Mouse (Mus musculus): ENCODE measurements around the gene Rbm12. TPM values are rescaled to one million over a fixed set of nuclear protein-coding genes. Genes with fewer than 3 reads are reported as not detected.
"Not testable (repeated sequence)": the region's sequence is repeated elsewhere in the genome, so short reads cannot be mapped to it uniquely, and the experiment has no call there.

Gene Rbm12
- 22.5 and 29.3 TPM in 2 replicates for total RNA-seq (2017)

DNA sequence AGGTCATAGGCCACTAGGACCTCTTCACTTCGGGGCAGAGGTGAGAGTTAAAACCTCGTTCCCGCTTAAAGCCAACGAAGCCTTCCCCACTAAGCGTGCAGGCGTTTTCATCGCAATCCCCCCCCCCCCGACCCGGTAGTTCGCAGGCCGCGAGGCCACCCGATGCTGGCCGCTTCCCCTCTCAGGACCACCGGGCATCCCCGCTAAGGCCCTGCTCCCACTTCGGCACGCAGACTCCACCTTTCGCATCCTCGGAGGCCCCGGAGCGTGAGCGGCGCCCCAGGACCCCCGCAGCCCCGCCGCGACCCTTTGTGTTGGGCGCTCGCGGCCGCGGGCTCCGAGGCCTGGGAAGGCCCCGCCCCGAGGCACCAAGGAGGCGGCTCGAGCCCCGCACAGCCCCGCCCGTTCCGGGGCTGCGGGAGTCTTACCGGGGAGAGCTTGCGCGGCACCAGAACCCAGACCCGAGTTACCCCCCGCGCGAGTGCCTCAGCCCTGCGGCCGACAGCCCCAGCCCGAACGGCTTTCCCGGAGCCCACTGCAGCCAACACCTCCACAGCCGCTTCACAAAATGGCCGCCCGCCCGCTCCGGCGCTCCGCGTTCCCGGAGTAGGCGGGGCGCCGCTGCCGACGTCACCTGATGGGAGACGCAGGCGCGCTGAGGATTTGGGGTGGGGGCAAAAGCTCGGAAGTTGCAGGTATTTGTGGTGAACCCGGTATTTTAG is at the start of gene Rbm12, which contains the start of gene Cpne1:
Rbm12 (minus strand) TSS at position 621 of the 722 bp plus-strand sequence.
Cpne1 (minus strand) TSS at position 608 of the 722 bp plus-strand sequence.
- peak; percentile 95 for ATAC-seq (ENCODE audit: extremely low read depth, insufficient number of reproducible peaks, low FRiP score, poor library complexity, severe bottlenecking)

DNA sequence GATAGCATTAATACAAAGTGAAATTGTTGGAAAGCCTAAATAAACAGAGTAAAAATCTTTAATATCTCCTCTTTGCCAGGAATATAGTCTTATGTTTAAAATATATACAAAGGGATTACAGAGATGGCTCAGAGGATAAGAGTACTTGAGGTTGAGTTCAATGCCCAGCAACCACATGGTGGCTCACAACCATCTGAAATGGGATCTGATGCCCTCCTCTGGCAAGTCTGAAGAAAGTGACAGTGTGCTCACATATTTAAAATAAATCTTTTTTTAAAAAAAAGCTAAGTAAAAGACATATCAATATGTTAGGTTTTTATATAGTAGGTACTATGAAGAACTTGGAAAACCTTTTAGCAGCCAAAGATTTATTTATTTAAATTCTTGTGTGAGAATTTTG is 39.8 kb upstream of the Rbm12 start:
- no peak for ATAC-seq (ENCODE audit: extremely low read depth, insufficient number of reproducible peaks, low FRiP score, poor library complexity, severe bottlenecking)

DNA sequence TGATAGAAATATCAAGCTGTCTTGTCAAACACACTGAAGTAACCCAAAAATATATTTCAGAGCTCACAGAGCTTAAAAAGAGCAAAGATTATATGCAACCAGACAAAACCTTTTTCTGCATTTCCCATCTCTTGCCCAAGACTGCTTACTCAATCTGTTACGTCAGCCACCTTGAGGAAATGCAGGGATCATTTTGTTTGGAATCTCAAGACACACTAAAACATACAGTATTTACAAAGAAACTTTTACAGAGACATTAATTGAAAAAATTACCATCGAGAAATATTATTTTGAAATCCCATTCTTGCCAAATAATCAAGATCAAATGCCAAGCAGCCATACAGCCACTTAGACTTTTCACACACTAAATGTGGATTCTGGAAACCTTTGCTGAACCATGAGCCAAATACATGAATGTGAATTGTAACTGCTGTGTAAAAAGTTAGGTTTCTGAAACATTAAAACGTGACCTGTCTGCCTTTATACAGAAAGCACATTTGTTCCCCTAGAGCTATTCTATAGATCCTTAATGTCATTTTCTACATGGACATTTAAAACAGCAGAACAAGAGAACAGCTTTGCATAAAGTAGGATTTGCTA is 35.6 kb upstream of the Rbm12 start:
- ATAC-seq (ENCODE audit: extremely low read depth, insufficient number of reproducible peaks, low FRiP score, poor library complexity, severe bottlenecking): no peak

DNA sequence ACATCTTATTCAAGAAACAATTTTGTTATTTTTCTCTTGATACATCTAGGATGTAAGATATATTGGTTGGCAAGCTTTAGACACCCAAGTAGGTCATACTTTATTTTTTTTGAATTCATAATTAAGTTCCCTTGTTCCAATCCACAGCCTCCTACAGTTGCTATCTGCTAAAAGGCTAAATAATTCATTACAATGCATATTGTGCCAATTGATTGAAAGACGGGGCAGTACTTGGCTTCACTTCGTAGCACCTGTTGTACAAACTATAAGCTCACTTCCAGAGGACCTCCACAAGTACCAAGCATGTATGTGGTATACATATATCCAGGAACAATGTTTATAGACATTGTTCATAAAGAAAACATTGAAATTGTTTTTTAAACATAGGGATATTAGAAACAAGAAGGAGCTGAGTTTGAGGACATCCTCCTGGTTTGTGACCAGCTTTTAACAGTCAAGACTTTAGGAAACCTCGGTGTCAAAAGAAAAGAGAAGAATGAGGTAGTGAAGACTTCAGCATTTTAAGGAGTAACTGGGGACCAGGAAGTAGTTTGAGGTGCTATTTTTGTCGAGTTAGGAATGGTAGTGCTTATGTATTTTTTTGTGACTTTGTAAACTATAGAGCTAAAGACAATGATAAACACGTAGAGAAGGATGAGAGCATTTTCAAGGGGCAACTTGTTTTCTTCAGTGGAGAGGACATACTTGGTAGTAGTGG is 34.7 kb upstream of the Rbm12 start:
- no peak for ATAC-seq (ENCODE audit: extremely low read depth, insufficient number of reproducible peaks, low FRiP score, poor library complexity, severe bottlenecking)

DNA sequence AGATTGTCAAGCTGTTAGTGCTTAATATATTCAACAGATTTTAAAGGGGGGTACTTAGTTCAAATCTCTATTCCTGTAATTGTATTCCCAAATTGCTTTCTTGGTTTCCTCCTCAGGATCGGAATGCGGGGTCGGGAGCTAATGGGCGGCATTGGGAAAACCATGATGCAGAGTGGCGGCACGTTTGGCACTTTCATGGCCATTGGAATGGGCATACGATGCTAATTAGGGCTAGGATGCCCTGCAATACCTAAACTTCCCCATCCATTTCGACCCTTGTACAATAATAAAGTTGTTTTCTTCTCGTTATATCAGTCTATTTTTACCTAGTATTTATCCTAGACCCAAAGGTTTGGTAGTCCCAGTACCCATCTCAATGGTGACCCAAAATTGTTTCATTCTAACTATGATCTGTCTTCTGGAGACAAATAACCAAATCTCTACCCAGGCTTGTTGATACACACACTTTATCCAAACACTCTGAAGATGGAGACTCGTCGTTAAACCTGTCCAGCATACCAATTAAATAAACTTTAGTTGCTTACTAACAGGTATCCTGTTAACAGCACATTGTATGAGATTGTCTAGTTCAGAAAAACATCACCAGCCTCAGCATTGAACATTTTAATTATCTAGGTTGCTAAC is 33.8 kb upstream of the Rbm12 start:
- ATAC-seq (ENCODE audit: extremely low read depth, insufficient number of reproducible peaks, low FRiP score, poor library complexity, severe bottlenecking): no peak

DNA sequence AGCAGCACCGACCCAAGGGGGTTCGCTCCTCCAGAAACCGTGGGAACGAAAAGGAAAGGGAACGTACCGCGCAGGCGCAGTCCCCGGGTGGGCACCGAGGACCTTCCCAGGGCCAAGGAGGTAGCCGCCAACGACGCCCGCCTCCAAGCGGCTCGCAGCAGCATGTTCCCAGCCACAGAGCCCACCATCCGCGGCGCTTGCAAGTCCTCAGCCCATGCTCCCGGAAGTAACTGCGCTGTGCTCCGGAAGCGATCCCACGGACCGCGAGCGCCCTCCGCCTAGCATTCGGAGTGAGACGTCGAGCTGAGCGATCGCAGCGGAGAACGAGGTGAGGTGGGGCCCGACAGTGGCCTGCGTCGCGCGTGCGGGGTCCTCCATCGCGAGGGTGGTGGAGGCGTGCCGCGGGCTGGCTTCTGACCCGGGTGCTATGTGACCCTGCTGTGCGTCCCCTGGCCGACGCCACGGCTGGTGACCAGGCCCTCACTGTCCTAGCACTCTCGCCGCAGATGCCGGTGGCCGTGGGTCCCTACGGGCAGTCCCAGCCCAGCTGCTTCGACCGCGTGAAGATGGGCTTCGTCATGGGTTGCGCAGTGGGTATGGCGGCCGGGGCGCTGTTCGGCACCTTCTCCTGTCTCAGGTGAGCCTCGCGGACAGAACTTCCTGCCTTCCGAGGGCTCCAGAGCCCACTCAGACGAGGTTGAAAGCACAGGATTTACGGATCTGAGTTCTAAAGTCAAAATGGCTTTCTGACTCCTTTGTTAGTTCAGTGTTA is 32.4 kb upstream of the Rbm12 start, which contains the start of the genes Romo1 and Nfs1:
Romo1 (plus strand) TSS at position 87 of the 772 bp plus-strand sequence.
Nfs1 (minus strand) TSS at position 234 of the 772 bp plus-strand sequence.
- ATAC-seq (ENCODE audit: extremely low read depth, insufficient number of reproducible peaks, low FRiP score, poor library complexity, severe bottlenecking): peak; percentile 91

DNA sequence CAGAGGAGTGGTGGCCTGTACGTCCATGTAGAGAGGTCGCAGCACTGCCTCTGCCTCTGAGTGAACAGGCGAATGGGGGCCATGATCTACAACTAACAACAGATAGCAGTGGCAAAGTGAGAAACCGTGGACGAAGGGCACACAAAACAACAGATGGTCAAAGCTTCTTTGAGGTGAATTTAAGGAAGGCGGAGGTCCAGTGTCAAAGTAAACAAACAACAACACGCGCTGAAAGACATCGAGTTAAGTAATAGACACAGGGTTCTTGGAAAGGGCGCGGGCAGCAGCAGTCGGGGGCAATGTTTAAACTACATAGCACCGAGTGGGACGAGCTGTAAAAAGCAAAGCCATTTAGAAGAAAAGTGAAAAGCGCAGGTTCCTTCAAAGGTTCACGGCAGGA is 31.6 kb upstream of the Rbm12 start:
- no peak for ATAC-seq (ENCODE audit: extremely low read depth, insufficient number of reproducible peaks, low FRiP score, poor library complexity, severe bottlenecking)

DNA sequence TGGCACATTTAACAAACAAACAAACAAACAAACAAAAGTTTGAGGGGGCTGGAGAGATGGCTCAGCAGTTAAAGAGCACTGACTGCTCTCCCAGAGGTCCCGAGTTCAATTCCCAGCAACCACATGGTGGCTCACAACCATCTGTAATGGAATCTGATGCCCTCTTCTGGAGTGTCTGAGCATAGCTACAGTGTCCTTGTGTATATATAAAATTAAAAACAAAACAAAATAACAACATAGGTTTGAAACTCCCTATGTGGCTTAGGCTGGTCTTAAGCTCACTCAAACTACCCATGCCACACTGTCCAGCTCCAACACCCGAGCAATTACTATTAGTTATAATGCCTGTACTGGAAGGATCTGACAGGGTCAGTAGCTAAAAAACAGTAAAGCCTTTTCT is 31.0 kb upstream of the Rbm12 start:
- no peak for ATAC-seq (ENCODE audit: extremely low read depth, insufficient number of reproducible peaks, low FRiP score, poor library complexity, severe bottlenecking)

DNA sequence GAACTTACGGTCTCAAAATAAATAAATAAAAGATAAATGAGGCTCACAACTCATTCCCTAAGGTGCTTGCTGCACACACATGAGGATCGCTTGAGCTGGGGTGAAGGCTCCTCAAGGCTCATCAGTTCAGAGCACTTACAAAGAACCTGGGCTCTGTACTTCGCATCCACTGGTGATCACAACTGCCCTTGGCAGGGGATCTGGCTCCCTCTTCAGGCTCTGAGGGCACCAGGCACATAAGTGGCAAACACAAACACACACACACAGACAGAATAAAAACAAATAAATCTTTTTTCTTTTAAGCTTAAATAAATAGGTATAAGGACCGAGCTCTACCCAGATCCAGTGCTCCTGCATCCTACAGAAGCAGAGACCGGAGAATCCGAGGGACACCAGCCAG is 23.9 kb upstream of the Rbm12 start:
- ATAC-seq (ENCODE audit: extremely low read depth, insufficient number of reproducible peaks, low FRiP score, poor library complexity, severe bottlenecking): no peak

DNA sequence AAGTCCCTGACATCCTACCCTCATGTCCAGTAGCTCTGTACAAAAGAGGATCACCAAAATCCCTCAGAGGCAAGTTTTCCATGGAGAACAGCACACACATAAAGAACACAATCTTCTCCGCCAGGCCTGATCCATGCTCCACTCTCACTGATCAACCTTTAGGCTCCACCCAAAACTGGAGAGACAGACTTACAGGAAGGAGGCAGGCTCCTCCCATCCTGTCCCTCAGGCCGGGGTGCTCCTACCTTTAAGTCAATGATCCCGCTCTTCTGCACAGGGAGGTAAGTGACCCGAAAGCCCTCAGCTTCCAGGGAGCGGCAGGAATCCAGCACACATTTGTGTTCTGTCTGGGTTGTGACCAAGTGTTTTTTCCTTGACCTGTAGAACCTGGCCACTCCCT is 22.4 kb upstream of the Rbm12 start:
- ATAC-seq (ENCODE audit: extremely low read depth, insufficient number of reproducible peaks, low FRiP score, poor library complexity, severe bottlenecking): no peak

DNA sequence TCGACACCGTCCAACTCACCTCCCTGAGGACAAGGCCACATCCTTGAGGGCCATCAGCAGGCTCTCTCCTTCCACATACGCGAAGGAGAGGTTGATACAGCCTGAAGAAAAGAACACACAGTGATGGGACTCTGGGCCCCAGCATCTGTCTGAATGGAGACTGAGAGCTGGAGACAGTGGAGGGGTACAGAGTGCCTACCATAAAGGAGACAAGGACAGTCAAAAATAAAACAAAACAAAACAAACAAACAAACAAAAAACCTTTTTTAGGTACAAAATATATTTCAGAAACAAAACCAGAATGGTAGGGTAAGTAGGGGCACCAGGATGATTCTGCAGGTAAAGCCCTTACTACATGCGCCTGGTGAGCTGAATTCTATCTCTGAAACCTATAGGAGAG is 15.2 kb upstream of the Rbm12 start, which contains the start of gene Gm28036:
Gm28036 (minus strand) TSS at position 101 of the 400 bp plus-strand sequence.
- ATAC-seq (ENCODE audit: extremely low read depth, insufficient number of reproducible peaks, low FRiP score, poor library complexity, severe bottlenecking): no peak

DNA sequence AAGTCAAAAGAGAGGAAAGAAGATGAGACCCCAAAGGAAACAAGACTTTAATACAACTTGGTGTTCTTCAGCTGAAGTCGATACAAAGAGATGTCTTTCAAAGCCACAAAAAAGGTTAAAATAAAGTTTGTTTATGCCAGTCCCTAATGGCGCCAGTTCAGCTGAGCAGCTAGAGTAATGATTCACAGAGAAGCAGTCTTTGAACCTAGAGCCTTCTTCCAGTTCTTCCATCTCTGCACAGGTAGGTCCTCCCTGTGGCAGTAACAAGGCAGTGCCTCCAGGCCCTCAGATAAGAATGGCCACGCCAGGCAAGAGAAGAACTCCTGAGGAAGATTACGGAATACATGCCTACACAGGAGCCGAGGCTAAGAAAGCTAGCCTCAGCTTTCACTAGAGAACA is 12.0 kb upstream of the Rbm12 start:
- no peak for ATAC-seq (ENCODE audit: extremely low read depth, insufficient number of reproducible peaks, low FRiP score, poor library complexity, severe bottlenecking)

DNA sequence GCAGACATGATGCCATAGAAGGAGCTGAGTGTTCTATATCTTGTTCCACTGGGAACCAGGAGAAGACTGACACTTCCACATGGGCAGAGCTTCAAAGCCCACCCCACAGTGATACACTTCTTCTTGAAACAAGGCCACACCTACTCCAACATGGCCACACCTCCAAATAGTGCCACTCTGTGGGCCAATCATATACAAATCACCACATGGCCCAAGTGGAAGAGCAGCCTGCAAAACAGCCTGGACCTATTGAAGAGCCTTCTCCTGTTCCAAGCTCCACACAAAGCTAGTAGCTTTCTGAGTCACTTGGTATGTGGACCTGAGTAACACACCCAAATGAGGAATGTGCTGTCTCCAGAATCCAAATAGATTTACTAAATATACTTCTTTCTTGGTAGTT is 7.8 kb upstream of the Rbm12 start:
- no peak for ATAC-seq (ENCODE audit: extremely low read depth, insufficient number of reproducible peaks, low FRiP score, poor library complexity, severe bottlenecking)

DNA sequence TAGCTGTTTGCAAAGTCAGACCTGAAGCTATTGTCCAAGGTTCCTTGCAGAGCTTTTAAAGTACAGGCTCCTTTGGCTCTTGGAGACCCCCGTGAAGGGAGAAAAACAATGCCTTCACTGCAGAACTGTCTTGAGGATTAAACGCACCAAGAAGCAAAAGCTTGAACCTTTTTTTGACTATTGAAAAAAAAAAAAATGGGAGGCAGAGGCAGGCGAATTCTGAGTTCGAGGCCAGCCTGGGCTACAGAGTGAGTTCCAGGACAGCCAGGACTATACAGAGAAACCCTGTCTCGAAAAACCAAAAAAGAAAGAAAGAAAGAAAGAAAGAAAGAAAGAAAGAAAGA is 274 bp upstream of the Rbm12 start:
- not testable (repeated sequence) for ATAC-seq (ENCODE audit: extremely low read depth, insufficient number of reproducible peaks, low FRiP score, poor library complexity, severe bottlenecking)

DNA sequence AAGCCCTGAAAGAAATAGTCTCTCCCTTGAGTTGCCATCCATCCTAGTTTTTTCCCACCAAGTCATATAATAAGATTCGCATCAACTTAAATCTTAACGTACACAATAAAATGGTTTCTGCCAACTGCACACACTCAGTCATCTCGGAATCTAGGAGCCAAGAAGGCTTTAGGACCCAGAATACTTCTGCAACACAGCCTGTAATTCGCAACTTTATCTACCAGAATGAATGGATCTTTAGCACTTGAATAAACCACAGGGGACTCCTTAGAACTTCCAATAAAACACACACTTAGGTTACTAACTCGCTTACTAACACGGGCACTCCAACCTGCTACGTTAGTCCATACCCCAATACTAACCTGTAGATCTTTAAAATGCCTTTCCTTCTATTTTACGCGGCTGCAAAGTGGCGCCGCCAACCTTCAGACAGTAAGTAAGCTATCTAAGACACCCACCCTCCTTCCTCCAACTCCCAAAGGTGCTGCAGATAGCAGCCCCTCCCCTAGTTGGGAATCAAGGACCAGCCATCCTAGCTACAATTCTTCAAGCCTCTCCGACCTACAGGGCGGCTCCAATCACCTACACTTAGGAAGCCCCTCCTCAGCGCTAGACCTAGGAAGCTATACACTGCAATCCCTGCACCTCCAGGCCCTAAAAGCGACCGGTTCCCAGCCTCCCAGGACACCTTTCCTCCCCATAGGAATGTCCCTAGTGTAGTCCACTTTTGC is 986 bp downstream of the Rbm12 start:
- no peak for ATAC-seq (ENCODE audit: extremely low read depth, insufficient number of reproducible peaks, low FRiP score, poor library complexity, severe bottlenecking)

DNA sequence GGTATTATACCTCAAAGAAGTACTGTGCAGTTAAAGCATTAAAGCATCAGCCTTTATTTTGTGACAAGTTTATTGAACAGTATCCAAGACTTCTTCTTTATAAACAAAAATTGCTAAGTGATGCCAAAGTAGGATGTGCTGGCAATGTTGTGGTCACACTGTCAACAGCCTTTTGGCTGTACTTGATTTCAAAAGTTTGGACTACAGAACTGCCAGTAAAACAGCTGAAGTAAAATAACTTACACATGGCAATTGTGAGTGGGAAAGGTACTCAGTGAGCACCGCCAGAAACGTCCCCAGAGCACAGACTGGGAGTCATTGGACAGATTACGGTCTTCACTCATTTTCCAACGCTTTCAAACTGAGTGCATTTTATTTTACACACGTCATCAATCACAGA is 19.9 kb downstream of the Rbm12 start:
- no peak for ATAC-seq (ENCODE audit: extremely low read depth, insufficient number of reproducible peaks, low FRiP score, poor library complexity, severe bottlenecking)

DNA sequence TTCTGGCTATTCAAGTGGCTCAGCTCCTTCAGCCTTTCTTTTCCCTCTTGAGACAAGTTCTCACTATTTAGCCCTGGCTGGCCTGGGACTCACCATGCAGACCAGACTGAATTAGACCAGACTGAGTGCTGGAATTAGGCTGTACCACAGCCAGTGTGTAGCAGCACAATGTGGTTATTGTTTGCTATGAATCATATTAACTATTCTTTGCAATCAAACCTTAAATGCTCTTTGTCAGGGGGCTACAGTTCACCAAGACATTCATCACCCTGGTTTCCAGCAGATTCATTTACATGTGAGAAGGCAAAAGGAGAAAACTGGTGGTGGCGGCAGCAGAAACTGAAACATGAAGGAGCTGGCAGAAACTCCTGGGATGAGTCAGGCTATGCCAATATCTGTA is 22.0 kb downstream of the Rbm12 start:
- no peak for ATAC-seq (ENCODE audit: extremely low read depth, insufficient number of reproducible peaks, low FRiP score, poor library complexity, severe bottlenecking)

DNA sequence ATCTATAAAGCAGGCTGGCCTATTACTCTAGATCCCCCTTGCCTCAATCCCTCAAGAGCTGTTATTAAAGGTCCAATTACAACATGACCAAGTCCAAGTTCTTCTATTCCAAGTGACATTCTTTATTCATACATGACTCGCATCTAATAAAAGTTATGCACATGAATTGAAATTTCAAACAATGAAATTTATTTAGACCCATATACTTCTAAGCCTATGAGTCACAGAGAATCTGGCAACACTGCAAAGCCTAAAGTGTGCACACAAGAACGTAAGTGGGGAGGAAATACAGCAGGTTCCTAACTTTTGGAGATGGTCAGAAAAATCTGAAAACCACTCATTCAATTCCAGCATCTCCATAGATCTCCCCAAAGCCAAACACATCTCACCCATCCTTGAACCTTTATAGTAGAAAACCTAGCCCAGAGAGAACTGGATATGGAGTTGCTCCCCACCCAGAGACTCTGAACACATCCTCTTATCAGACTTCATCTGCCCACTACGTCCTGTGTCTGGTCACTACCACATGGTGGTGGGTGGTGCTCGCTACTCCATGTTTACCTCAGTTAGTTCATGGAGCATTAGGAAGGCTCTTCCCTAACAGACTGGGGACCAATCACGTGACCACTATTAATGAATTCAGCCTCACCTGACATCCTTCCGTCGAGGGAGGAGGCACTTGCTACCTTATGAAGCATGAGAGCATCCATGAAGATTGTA is 24.2 kb downstream of the Rbm12 start:
- ATAC-seq (ENCODE audit: extremely low read depth, insufficient number of reproducible peaks, low FRiP score, poor library complexity, severe bottlenecking): no peak
